Mouse (Mus musculus) myocyte (in vitro differentiated cells): ENCODE results near the gene Plaur. TPM values are rescaled to one million over a fixed set of nuclear protein-coding genes. Genes with fewer than 3 reads are reported as not detected.

Experiments
- H3K27me3 ChIP-seq: one replicate; pipeline ENCODE4 v1.6.1; 2011; ENCODE audit not compliant: control insufficient read depth, insufficient read depth, insufficient read length
- H3K36me3 ChIP-seq: one replicate; pipeline ENCODE4 v1.6.1; 2011; ENCODE audit not compliant: control insufficient read depth, insufficient read depth
- H3K4me2 ChIP-seq: one replicate; pipeline ENCODE4 v1.6.1; 2011; ENCODE audit warnings: low read depth, control low read depth
- H3K4me3 ChIP-seq: one replicate; pipeline ENCODE4 v1.5.1; 2011; ENCODE audit warnings: mild to moderate bottlenecking, control low read depth, moderate library complexity
- H3K79me2 ChIP-seq: one replicate; pipeline ENCODE4 v1.6.1; 2011; ENCODE audit not compliant: control insufficient read depth, insufficient read depth
- H3ac ChIP-seq: one replicate; pipeline ENCODE4 v1.6.1; 2011; ENCODE audit not compliant: control insufficient read depth, insufficient read length
- CEBPB ChIP-seq: IDR thresholded peaks from 2 replicates; pipeline ENCODE4 v1.6.1; 2011; ENCODE audit warnings: mild to moderate bottlenecking, moderate library complexity; ENCODE audit not compliant: poor library complexity, insufficient read depth, severe bottlenecking
- E2F4 ChIP-seq: IDR thresholded peaks from one replicate; pipeline ENCODE4 v1.6.1; 2011; ENCODE audit warnings: mild to moderate bottlenecking, control low read depth, moderate library complexity; ENCODE audit not compliant: insufficient read depth
- MAX ChIP-seq: IDR thresholded peaks from one replicate; pipeline ENCODE4 v1.6.1; 2011; ENCODE audit warnings: low read depth, mild to moderate bottlenecking, control low read depth
- MYOD1 ChIP-seq, 3 experiments: IDR thresholded peaks; one replicate each; pipeline ENCODE4 v1.6.1; 2011; ENCODE audit warnings: control low read depth in 2 of 3, low read depth in 2 of 3, mild to moderate bottlenecking in 2 of 3, moderate library complexity in 1 of 3; ENCODE audit not compliant: insufficient read length in 2 of 3, control insufficient read depth in 1 of 3
- MYOG ChIP-seq, 3 experiments: IDR thresholded peaks; one replicate each; pipeline ENCODE4 v1.6.1; 2011; ENCODE audit warnings: control low read depth in 2 of 3, low read depth in 2 of 3, mild to moderate bottlenecking in 2 of 3; ENCODE audit not compliant: insufficient read length in 2 of 3, control insufficient read depth in 1 of 3, insufficient read depth in 1 of 3
- POLR2A ChIP-seq: IDR thresholded peaks from one replicate; pipeline ENCODE4 v1.6.1; 2011; ENCODE audit warnings: low read depth, mild to moderate bottlenecking, control low read depth, moderate library complexity; ENCODE audit not compliant: insufficient read length
- POLR2AphosphoS2 ChIP-seq: IDR thresholded peaks from one replicate; pipeline ENCODE4 v1.6.1; 2011; ENCODE audit warnings: low read depth, control low read depth; ENCODE audit not compliant: insufficient read length
- REST ChIP-seq: IDR thresholded peaks from one replicate; pipeline ENCODE4 v1.6.1; 2011; ENCODE audit warnings: mild to moderate bottlenecking, control low read depth, moderate library complexity; ENCODE audit not compliant: insufficient read depth, insufficient read length
- SRF ChIP-seq: IDR thresholded peaks from one replicate; pipeline ENCODE4 v1.6.1; 2011; ENCODE audit warnings: low read depth; ENCODE audit not compliant: control insufficient read depth, insufficient read length
- TCF12 ChIP-seq: IDR thresholded peaks from one replicate; pipeline ENCODE4 v1.6.1; 2011; ENCODE audit warnings: mild to moderate bottlenecking, control low read depth; ENCODE audit not compliant: poor library complexity, insufficient read depth, severe bottlenecking
- TCF3 ChIP-seq: IDR thresholded peaks from one replicate; pipeline ENCODE4 v1.6.1; 2011; ENCODE audit warnings: low read depth, control low read depth; ENCODE audit not compliant: insufficient read length
- USF1 ChIP-seq: IDR thresholded peaks from one replicate; pipeline ENCODE4 v1.6.1; 2011; ENCODE audit warnings: low read depth, mild to moderate bottlenecking, control low read depth, moderate library complexity
- polyA plus RNA-seq: library from polyadenylated mRNA; unstranded; fragments of >200 nt; fragmentation: generic; extraction: Trizol; gene quantifications from one replicate; pipeline ENCODE4 v1.2.1, GENCODE M21; 2012; ENCODE audit warnings: missing spikeins

The Plaur gene
- polyA plus RNA-seq, 1 experiment: 32.5 TPM

DNA sequence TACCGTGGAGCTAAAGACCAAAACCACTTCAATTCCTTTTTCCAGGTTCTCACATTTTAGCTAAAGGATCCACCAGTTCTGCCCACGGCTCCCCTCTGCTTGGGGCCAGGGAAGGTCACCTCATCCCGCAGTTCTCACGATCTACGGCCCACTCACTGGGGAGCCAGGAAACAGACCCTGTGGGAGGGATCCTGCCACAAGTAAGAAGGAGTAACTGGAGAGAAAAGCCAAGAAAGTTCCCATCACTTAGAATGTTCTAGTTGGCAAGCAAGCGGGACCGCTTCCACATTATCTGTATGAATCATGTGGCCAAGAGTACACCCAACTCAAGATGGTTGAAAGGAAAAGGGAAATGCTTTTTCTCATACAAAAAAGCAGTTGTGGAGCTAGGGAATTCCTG is 14.6 kb downstream of the Plaur start:
- H3ac ChIP-seq: no peak overlapping the region
- no peak for TF ChIP-seq REST
- TF ChIP-seq USF1: no peak
- TF ChIP-seq TCF12: no peak
- no peak for TF ChIP-seq POLR2AphosphoS2
- no peak for TF ChIP-seq CEBPB
- TF ChIP-seq MAX: no peak
- peaks cover 10% of the 10 kb centered on the region for H3K36me3 ChIP-seq
- no peak overlapping the region for H3K4me3 ChIP-seq
- H3K4me2 ChIP-seq: no peak overlapping the region
- no peaks in the 10 kb centered on the region for H3K27me3 ChIP-seq
- H3K79me2 ChIP-seq: no peaks in the 10 kb centered on the region

DNA sequence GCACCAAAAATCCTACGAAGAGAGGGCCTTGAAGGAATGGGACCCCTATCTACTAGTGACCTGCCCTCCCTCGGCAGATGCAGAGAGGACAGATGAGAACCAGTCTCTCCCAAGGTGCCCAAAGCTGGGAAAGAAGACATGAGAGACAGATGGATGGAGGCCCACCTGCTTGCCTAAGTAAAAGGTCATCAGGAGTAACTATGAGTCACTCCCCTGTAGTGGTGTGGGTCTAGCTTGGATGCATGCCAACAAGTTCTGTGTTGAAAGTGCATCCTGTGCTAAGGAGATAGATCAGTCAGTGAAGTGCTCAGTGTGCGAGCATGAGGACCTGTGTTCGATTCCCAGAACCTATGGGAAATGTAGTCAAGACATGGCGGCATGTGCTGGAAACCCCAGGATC is 16.6 kb downstream of the Plaur start:
- H3K27me3 ChIP-seq: no peaks in the 10 kb centered on the region
- no peak for TF ChIP-seq MYOG (IDR thresholded peaks at IDR 0.05; ENCODE audit: control insufficient read depth in 1 of 3, insufficient read depth in 1 of 3, insufficient read length in 2 of 3, low read depth in 2 of 3)
- TF ChIP-seq SRF: no peak
- no peak for TF ChIP-seq TCF3
- no peak for TF ChIP-seq REST
- no peak for TF ChIP-seq CEBPB
- no peak for TF ChIP-seq TCF12
- TF ChIP-seq USF1: no peak
- TF ChIP-seq POLR2A: no peak
- TF ChIP-seq E2F4: no peak
- no peak overlapping the region for H3K4me3 ChIP-seq
- H3K79me2 ChIP-seq: no peaks in the 10 kb centered on the region
- H3K4me2 ChIP-seq: no peak overlapping the region
- H3K36me3 ChIP-seq: no peaks in the 10 kb centered on the region
- H3ac ChIP-seq: no peak overlapping the region

DNA sequence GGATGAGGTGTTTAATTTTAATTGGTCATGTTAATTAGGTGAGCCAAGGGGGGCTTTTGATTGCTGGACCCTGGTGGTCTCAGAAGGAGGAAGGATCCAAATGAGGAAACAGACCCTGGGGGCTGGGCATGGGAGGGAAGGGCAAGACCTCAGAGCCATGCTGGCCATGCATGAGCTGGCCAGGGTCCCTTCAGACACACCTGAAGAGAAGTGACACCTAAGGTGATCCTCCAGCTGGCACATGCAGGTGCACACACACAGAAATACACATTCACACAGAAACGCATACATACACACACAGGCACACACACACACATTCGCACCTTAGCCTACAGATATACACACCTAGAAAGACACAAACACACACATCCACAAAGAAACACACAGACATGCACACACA is 17.4 kb downstream of the Plaur start:
- no peak for TF ChIP-seq TCF12
- no peak for TF ChIP-seq POLR2AphosphoS2
- TF ChIP-seq MAX: no peak
- no peak for TF ChIP-seq REST
- no peak for TF ChIP-seq E2F4
- TF ChIP-seq CEBPB: no peak
- TF ChIP-seq POLR2A: no peak
- TF ChIP-seq TCF3: no peak
- TF ChIP-seq USF1: no peak
- TF ChIP-seq SRF: no peak
- no peak for TF ChIP-seq MYOD1 (IDR thresholded peaks at IDR 0.05; ENCODE audit: control insufficient read depth in 1 of 3, insufficient read length in 2 of 3, low read depth in 2 of 3)
- TF ChIP-seq MYOG (IDR thresholded peaks at IDR 0.05; ENCODE audit: control insufficient read depth in 1 of 3, insufficient read depth in 1 of 3, insufficient read length in 2 of 3, low read depth in 2 of 3): no peak

DNA sequence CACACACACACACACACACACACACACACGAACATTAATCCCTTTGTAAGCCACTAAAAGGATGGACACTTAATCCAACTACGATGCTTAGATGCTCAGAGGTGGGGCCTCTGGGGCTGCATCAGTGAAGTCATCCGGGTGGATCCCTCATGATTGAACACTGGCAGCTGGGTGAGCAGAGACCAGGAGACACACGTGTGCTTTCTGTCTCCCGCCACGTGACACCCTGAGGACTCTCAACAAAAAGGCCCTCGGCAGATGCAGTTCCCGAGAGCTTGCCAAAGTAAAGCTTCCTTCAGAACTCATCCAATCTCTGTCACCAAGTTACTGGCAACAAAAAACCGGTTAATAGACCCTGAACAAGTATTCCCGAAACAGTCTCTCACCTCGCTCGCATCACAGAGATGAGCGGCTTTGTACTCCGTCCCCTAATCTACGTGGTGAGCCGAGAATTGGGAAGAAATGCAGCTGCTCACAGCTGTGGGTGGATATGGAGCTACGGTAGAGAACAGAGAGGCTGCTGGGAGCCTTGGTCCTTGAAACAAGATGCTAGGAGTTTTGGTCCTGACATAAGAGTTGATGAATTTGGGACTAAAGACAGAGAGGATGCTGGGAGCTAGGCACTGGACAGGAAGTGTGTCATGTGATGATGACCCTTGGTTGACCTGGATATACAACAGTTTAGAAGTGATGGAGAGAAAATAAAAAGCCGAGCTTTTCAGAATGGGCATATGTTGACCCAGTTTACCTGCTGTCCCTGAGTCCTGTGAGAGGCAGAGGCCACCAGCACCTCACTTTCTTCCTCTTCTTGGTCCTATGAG is 18.0 kb downstream of the Plaur start:
- H3K4me2 ChIP-seq: peak overlapping the region; percentile 99
- H3ac ChIP-seq: no peak overlapping the region
- H3K4me3 ChIP-seq: peak overlapping the region; percentile 37
- peak; percentile 57 to 91 (median 90) for TF ChIP-seq MYOD1 (IDR thresholded peaks at IDR 0.05; ENCODE audit: control insufficient read depth in 1 of 3, insufficient read length in 2 of 3, low read depth in 2 of 3)
- TF ChIP-seq POLR2AphosphoS2: no peak
- peak; percentile 85 for TF ChIP-seq USF1
- TF ChIP-seq E2F4: no peak
- TF ChIP-seq MYOG (IDR thresholded peaks at IDR 0.05; ENCODE audit: control insufficient read depth in 1 of 3, insufficient read depth in 1 of 3, insufficient read length in 2 of 3, low read depth in 2 of 3): peak in 1 of 3 experiments; percentile 26
- H3K36me3 ChIP-seq: no peaks in the 10 kb centered on the region
- no peaks in the 10 kb centered on the region for H3K79me2 ChIP-seq
- no peaks in the 10 kb centered on the region for H3K27me3 ChIP-seq

More for the DNA sequence above, 17.4 kb downstream of the Plaur start:
- Histone ChIP-seq H3K4me3 (peak overlapping the region; percentile 37), H3ac (no peak overlapping the region), H3K4me2 (peak overlapping the region; percentile 99), H3K36me3 (no peaks in the 10 kb centered on the region), H3K27me3 (no peaks in the 10 kb centered on the region), H3K79me2 (no peaks in the 10 kb centered on the region)

DNA sequence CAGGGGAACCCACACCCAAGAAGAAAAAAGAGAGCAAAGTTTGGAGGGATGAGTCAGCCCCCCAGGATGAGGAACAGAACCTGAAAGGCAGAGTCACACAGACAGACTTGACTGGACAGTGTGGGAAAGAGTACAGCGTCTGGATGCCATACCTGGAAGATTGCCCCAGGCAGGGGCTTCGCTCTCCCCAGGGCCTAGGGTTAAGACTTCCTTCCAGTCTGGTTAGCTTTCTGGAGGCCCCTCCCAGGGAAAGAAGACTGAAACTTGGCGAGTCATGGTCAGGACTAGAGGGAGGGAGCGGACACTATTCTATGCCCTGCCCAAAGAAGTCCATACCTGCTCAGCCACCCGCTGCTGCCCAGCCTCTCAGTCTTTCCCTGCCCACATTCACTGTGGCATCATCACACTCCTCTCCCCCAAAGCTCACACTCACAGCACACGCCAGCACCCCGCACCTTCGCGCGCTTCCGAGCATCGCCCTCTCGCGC is 18.7 kb downstream of the Plaur start:
- Histone ChIP-seq H3K27me3 (no peaks in the 10 kb centered on the region), H3ac (peak overlapping the region; percentile 53), H3K4me2 (peak overlapping the region; percentile 99), H3K36me3 (no peaks in the 10 kb centered on the region), H3K79me2 (no peaks in the 10 kb centered on the region), H3K4me3 (peak overlapping the region; percentile 37)
- TF ChIP-seq TCF12 (no peak), POLR2A (no peak), MAX (no peak), CEBPB (no peak), MYOG (IDR thresholded peaks at IDR 0.05; ENCODE audit: control insufficient read depth in 1 of 3, insufficient read depth in 1 of 3, insufficient read length in 2 of 3, low read depth in 2 of 3) (no peak), USF1 (no peak), POLR2AphosphoS2 (no peak), SRF (no peak)
